Mouse (Mus musculus) embryo, embryonic 10.5 days (tissue): ENCODE measurements around the gene Paqr9.

Source experiments
- DNase-seq: peaks from one replicate; pipeline ENCODE4 v3.0.0-alpha.2; 2015; ENCODE audit warnings: low spot score

Gene Paqr9

DNA sequence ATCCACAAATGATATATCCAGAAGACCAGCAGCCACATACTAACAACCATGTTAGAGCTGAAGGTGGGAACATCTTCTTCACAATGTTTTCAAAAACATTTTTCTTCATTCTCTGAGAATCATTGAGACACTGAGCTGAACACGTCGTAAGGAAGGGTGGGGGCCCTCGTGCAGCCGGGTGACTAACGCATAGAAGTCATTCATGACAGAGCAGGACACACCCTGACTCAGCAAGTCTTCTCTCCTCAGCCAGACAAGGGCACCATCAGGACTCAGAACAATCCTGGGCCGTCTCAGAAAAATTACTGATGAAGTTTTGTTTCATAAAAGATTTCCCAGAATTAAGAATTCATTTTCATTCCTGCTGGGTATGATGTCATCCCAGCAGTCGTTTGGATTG is 12.8 kb upstream of the Paqr9 start:
- DNase-seq, result no peak

GRCm38 (mm10) chr9:95549626-95550411 is 9.6 kb upstream of the Paqr9 start:
- no peak for DNase-seq

- DNase-seq, result no peak
Observed at GRCm38 (mm10) chr9:95550856-95551774, 8.3 kb upstream of the Paqr9 start.

- no peak for DNase-seq
Observed at GRCm38 (mm10) chr9:95552175-95552705, 7.2 kb upstream of the Paqr9 start.

- no peak for DNase-seq
Observed at GRCm38 (mm10) chr9:95554231-95555221, 4.9 kb upstream of the Paqr9 start.

- DNase-seq, result no peak
Observed at GRCm38 (mm10) chr9:95555233-95555740, 4.2 kb upstream of the Paqr9 start.

GRCm38 (mm10) chr9:95556067-95556512 is 3.4 kb upstream of the Paqr9 start:
- DNase-seq, result no peak

- DNase-seq, result no peak
Observed at GRCm38 (mm10) chr9:95557722-95558121, 1.7 kb upstream of the Paqr9 start.

DNA sequence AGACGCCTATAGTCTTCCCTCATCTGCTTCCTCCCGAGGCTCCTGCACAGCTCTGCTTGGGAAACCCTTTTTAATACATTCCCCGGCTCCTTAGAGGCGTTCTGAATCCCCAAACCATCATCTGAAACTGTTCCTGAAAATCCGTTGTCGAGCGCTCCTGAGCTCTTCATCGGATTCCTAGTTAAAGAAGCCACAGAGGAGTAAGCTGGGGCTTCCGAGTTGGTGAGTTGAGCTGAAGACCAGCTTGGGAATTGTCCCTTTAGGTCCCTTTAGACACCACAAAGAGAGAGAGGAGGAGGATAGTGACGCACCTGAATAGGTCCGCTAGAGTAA is 765 bp upstream of the Paqr9 start:
- no peak for DNase-seq

DNA sequence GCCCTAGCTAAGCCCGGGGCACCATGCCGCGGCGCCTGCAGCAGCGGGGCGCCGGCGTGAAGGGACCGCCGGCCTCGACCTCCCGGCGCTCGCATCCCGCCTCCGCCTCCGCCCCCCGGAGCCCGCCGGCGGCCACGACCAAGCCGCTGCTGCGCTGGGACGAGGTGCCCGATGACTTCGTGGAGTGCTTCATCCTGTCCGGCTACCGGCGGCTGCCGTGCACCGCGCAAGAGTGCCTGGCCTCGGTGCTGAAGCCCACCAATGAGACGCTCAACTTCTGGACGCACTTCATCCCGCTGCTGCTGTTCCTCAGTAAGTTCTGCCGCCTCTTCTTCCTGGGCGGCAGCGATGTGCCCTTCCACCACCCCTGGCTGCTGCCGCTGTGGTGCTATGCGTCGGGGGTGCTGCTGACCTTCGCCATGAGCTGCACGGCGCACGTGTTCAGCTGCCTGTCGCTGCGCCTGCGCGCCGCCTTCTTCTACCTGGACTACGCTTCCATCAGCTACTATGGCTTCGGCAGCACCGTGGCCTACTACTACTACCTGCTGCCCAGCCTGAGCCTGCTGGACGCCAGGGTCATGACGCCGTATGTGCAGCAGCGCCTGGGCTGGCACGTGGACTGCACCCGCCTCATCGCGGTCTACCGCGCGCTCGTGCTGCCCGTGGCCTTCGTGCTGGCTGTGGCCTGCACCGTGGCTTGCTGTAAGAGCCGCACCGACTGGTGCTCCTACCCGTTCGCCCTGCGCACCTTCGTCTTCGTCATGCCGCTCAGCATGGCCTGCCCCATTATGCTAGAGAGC is 679 bp downstream of the Paqr9 start:
- peak; percentile 53 for DNase-seq

DNA sequence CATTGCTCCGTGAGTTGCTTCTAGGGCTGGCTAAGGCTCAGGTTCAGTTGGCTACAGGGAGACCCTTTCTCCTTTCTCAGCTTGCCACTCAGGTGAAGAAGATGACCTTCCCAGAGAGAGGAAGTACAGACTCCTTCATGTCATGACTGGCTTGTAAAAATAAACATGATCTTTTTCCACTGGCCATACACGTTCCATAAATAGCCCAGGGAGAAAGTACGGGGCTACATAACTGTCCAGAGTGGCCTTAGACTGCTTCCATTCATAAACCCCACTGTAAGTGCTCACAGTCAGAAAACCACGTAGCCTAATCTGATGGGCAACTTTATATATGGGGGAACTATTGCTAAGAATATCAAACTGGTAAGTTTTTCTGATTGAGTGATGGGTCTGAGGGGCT is 4.6 kb downstream of the Paqr9 start:
- DNase-seq, result no peak

DNA sequence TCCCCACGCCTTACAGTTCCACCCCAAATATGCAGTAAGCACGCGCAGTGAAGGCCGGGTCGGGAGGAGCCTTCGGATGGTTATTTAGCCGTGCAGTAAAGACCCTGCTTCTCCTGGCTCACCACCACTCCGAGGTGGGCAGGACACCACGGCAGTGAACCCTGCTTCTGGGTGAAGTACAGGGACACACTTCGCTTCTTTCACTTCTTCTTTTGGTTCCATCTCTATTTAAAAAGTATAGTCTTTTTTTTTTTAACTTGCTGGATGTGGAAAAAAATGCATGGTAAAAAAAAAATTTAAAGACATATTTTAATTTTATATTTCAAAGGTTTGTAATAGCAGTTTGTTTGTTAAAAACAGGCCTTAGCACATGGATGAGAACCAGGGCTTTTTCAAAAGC is 6.9 kb downstream of the Paqr9 start:
- no peak for DNase-seq

- no peak for DNase-seq
Observed at GRCm38 (mm10) chr9:95566931-95567330, 7.5 kb downstream of the Paqr9 start.

DNA sequence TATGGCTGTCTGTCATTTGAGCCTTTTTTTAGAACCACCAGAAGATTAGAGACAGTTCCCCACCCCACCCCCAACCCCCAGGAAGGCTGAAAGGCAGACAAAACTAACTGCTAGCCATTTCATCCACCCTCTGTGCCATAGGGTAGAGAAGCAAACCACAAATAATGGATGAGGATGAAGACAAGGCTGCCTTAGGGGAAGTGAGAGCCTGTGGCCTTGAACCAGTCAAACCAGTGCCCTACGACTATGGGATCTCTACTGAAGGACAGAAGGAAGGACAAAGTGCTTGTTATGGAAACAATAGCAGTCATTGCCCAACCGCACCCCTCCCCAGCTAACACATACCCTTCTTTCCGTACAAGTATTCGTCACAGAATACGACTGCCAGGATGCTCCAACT is 9.8 kb downstream of the Paqr9 start:
- DNase-seq, result no peak

GRCm38 (mm10) chr9:95569966-95570365 is 10.5 kb downstream of the Paqr9 start:
- no peak for DNase-seq

GRCm38 (mm10) chr9:95570604-95571003 is 11.1 kb downstream of the Paqr9 start:
- DNase-seq, result no peak

GRCm38 (mm10) chr9:95571494-95571893 is 12.0 kb downstream of the Paqr9 start:
- no peak for DNase-seq

DNA sequence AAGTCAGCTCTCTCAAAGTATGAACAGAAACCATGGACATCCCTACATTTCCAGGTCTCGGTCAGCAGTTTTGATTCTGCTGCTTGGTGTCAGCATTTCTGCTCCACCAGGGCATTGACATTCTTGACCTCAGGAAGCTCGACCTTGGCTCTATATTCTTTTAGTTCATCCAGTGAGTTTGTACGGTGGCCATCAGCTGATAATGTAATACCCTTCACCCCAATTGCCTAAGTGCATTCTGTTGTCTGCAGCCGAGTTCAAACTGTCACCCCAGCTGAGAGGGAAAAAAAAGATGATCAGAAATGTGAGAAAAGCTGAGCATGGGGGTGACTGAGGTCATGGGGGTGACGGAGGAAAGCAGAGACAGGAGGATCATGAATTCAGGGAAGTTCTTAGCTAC is 13.1 kb downstream of the Paqr9 start:
- DNase-seq, result no peak

DNA sequence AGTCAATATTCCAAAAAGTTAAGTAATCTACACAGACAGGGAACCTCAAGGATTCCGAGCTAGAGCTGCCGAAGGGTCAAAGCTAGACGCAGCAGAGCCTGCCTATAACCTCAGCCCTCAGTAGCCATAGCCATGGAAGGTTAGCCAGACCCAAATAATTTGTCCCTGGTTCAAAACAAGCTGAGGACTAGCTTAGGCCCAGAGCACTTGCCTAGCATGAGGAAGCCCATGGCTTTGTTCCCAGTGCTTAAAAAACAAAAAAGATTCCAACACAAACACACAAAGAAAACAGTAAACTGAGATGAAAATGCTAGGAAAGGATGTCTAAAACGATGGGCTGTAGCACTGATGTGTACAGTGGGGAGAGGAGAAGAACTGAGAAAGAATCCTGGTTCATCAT is 14.7 kb downstream of the Paqr9 start:
- DNase-seq, result no peak

GRCm38 (mm10) chr9:95577502-95577901 is 18.0 kb downstream of the Paqr9 start:
- no peak for DNase-seq
